Mouse (Mus musculus): Measurements from ENCODE around the gene Haus3.

Gene Haus3

GRCm38 (mm10) chr5:34168950-34169891, at the start of gene Haus3, which contains the start of gene Poln:
Haus3 (minus strand) TSS chr5:34169527.
Poln (minus strand) TSS chr5:34169448.
- peak; percentile 95 for DNase-seq (ENCODE audit: low read depth, low spot score)

GRCm38 (mm10) chr5:34218672-34219071, 49.3 kb upstream of the Haus3 start:
- DNase-seq (ENCODE audit: low read depth, low spot score) = no peak

GRCm38 (mm10) chr5:34217756-34218155, 48.4 kb upstream of the Haus3 start:
- no peak for DNase-seq (ENCODE audit: low read depth, low spot score)

- DNase-seq (ENCODE audit: low read depth, low spot score) = no peak
Measured at GRCm38 (mm10) chr5:34216025-34216424, 46.7 kb upstream of the Haus3 start.

DNA sequence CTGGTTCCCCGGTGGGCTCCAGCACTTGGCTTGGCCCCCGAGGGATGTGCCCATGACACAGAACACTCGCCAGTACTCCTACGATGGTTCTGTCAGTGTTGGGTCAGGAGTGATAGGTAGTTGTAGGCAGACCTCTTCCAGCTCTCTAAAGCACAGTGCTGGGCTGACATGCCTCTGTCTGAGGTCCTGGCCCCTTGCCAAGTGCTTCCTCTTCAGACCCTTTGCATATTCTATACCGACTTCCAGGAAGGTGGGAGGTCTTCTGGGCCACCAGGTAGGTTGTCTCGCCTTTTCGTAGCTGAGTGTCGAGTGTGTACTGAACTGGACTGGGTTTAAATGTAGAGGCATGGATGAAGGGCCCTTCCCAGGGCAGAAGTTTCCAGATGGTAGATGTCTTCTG, 44.3 kb upstream of the Haus3 start:
- no peak for DNase-seq (ENCODE audit: low read depth, low spot score)

DNA sequence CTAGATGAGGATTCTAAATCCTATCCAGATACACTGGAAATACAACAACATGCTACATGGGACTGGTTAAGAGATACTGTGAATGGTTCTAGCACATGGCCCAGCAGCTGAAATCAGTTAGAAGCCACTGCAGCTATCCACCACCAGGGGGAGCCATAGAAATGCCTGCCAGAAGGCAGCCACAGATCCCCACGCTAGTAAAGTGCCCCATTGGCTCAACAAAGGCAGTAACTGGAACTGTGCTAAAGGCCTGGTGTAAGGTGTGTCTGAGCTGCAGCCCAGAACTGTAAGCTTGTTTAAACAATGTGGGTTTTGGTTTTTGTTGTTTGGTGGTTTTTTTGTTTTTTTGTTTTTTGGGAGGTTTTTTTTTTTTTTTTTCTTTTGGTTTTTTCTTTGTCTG, 41.0 kb upstream of the Haus3 start:
- DNase-seq (ENCODE audit: low read depth, low spot score) = peak; percentile 65

GRCm38 (mm10) chr5:34207503-34207902, 38.2 kb upstream of the Haus3 start:
- no peak for DNase-seq (ENCODE audit: low read depth, low spot score)

- DNase-seq (ENCODE audit: low read depth, low spot score) = no peak
Measured at GRCm38 (mm10) chr5:34205788-34206187, 36.5 kb upstream of the Haus3 start.

DNA sequence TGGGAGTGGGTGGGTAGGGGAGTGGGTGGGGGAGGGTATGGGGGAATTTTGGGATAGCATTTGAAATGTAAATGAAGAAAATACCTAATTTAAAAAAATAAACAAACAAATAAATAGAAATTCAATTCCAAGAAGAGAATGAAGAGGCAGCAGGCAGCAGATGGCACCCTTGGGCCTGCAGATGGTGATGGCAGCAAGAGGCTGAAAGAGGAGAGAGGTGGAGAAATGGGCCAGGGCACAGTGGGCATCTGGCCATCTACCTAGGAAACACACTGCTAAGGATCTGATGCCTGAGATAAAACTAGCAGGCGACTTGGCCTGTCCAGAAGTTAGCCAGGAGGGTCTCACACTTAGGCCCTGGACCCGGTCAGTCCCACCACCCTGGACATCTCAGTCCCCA, 35.6 kb upstream of the Haus3 start:
- no peak for DNase-seq (ENCODE audit: low read depth, low spot score)

DNA sequence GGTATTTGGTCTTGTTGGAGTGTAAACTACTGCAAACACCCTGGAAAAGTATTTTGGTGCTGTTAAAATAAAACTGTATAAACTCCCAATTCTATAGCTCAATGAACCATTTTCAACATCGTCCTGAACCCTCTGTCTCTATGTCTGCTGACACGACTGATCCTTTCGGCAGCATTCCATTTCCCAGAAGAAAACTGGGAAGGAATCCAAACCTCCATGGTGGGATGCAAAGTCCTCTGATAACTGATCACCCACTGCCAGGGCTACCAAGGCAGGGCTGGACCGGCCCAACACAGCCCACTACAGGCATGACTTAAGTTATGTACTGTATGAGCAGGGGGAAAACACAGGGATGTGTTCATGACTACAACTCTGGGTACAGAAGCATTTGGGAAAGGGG, 32.7 kb upstream of the Haus3 start:
- DNase-seq (ENCODE audit: low read depth, low spot score) = no peak

- no peak for DNase-seq (ENCODE audit: low read depth, low spot score)
Measured at GRCm38 (mm10) chr5:34201396-34201795, 32.1 kb upstream of the Haus3 start.

DNA sequence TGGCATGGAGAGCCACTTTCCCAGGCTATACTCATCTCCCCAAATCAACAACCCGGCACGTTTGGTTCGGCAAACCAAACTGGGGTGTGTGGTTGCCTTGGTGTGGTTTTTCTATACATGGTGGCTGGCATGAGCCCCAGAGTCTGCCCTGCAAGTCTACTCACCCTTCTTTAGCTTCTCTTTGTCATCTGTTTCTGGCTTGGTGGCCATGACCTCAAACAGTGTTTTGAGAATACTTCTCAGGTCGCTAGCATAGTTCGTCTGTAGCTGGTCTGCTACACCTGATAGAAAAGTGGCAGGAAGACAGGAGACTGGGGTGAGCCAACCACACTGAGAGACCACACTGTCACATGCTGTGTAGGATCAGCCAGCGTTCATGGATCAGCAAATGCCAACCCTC, 29.3 kb upstream of the Haus3 start:
- DNase-seq (ENCODE audit: low read depth, low spot score) = no peak

- no peak for DNase-seq (ENCODE audit: low read depth, low spot score)
Measured at GRCm38 (mm10) chr5:34197243-34197642, 27.9 kb upstream of the Haus3 start.

- DNase-seq (ENCODE audit: low read depth, low spot score) = no peak
Measured at GRCm38 (mm10) chr5:34196423-34196822, 27.1 kb upstream of the Haus3 start.

DNA sequence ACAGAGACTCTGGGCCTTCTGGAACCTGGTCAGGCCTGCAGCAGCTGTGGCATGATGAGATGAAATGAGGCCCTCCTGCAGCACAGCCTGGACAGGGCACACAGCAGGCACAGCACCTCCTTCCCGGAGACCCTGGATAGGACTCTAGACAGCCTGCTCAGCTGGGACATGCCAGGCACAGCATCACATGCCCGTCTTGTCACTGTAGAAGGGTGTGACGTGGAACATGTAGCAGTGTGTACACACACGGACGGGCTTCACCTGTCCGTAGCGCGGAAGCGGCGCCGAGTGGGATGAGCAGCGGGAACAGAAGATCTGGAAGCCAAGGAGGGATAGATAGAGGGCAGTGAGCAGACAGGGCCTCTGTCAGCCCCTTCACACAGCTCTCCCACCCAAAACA, 26.5 kb upstream of the Haus3 start:
- no peak for DNase-seq (ENCODE audit: low read depth, low spot score)

DNA sequence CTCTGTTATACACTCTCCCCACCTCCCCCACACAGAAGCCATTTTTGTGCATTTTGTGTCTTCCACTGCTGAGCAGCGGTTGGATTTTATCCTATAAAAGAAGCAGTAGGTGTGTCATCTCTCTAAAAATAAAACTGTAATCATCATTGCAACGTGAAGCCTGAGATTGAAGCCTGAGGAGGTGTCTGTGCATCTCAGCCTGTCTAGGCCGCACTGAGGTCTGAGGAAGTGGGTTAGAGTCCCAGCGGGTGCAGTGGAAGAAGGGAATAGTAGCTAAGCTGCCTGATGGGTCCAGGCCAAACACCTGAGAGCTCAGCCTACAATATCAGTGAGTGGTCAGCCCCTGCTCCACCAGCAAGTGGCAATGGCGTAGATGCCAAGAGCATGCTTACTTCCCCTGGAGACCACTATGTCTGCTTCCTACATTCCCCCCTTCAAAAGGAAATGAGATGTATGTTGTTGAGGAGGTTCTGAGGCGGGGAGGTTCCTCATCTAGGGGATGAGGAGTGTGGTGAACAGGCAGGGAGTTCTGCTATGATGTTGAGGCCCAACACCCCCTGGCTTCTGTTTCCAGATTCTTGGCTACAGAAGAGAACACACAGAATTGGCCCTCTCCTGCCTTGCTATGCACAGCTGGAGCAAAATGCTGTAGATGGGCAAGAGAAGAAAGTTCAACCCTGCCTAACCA, 25.8 kb upstream of the Haus3 start:
- no peak for DNase-seq (ENCODE audit: low read depth, low spot score)

GRCm38 (mm10) chr5:34194426-34194825, 25.1 kb upstream of the Haus3 start:
- no peak for DNase-seq (ENCODE audit: low read depth, low spot score)

- no peak for DNase-seq (ENCODE audit: low read depth, low spot score)
Measured at GRCm38 (mm10) chr5:34191843-34192242, 22.5 kb upstream of the Haus3 start.

- no peak for DNase-seq (ENCODE audit: low read depth, low spot score)
Measured at GRCm38 (mm10) chr5:34191021-34191420, 21.7 kb upstream of the Haus3 start.

DNA sequence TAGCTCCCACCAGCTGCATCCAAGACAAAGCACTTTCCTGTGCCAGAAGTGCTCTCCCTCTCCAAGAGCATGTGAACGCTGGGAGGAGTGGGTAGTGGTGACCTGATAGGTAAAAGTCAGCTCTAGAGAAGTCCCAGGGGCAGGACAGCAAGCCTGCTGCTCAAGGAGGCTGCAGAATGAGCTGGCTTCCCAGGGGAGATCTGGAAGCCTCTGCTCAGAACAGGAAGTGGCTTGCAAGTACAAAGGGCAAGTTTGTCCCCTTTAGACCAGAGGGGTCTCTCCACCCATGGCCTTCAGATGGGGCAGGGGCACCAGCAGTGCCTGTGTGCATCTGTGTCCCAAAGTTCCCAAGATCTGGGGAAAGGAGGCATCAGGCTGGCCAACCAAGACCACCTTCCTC, 20.2 kb upstream of the Haus3 start:
- no peak for DNase-seq (ENCODE audit: low read depth, low spot score)

DNA sequence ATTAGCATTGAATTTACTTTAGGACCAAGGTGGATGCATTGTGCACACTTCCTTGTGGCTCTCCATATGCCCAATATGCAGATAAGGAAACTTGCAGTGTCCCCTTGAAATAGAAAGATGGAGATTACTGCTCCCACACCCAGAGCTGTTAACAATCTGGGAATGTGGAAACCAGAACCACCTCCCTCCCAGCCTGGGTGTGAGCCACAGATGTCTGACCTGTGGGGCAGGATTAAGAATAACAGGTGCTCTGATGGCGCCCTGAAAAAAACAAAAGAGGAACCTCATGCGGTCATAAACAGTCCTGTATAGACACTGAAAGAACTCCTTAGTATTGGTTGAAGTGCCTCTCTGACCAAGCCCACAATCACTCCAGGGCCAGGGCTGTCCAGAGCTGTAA, 19.5 kb upstream of the Haus3 start:
- no peak for DNase-seq (ENCODE audit: low read depth, low spot score)

- peak; percentile 97 for DNase-seq (ENCODE audit: low read depth, low spot score)
Measured at GRCm38 (mm10) chr5:34187601-34188316, 18.4 kb upstream of the Haus3 start, which contains the start of gene Mxd4. Mxd4 (minus strand) TSS chr5:34187720.

All from retina, postnatal 7 days (tissue).